Mouse (Mus musculus) gastrocnemius, postnatal 14 days (tissue): ENCODE results near the gene Tldc2. TPM values are rescaled to one million over a fixed set of nuclear protein-coding genes. Genes with fewer than 3 reads are reported as not detected.

ENCODE experiments used
- DNase-seq: peaks from one replicate; pipeline ENCODE4 v3.0.0; 2021; ENCODE audit warnings: mixed read lengths
- intact Hi-C: fragments of 180-260 bp; cut with DNase I; formaldehyde crosslinking; loops from one replicate; pipeline ENCODE4 v1.15.1; 2025; ENCODE audit warnings: low total_unique reads
- total RNA-seq, 2 experiments: library from RNA; stranded (reverse); gene quantifications; 2 replicates each; pipeline ENCODE4 v1.2.3; 2021

Gene Tldc2
- total RNA-seq, 2 experiments from 2014 or later: not detected

DNA sequence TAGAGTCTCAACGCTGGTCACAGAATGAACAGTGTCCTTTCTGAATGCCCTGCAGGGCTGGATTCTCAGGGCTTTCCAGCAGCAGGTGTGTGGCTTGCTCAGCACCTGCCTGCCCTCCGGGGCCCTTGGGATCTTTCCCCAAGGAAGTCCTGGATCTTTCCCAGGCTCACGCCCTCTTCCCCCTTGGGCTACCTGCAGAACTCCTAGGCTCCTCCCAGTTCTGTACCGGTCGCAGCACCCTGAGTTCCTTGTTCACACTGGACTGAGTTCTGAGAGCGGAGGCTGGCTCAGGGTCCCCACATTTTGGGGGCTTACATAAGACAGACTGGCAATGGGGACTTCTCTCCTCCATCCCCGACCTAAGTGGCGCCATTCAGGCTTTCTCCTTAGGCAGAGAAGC is 27.7 kb upstream of the Tldc2 start:
- intact Hi-C loops: no loop called here
- DNase-seq: no peak

DNA sequence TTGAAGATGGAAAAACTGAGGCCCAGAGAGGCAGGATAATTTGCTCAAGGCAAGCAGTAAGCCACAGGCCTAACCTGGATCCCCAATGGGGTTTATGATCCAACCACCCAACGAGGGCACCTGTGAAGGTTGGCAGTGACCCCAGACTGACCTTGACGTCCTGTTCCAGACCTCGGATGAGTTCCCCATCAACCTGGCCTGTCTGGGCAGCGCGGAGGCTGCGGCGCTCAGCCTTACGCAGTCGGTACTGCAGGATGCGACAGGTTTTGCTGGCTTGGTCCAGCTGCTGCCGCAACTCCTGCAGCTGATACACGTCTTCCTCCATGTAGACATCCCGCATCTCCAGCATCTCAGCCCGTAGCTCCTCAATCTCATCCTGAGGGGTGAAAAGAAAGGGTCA is 26.8 kb upstream of the Tldc2 start:
- DNase-seq: no peak
- intact Hi-C loops: no loop called here

DNA sequence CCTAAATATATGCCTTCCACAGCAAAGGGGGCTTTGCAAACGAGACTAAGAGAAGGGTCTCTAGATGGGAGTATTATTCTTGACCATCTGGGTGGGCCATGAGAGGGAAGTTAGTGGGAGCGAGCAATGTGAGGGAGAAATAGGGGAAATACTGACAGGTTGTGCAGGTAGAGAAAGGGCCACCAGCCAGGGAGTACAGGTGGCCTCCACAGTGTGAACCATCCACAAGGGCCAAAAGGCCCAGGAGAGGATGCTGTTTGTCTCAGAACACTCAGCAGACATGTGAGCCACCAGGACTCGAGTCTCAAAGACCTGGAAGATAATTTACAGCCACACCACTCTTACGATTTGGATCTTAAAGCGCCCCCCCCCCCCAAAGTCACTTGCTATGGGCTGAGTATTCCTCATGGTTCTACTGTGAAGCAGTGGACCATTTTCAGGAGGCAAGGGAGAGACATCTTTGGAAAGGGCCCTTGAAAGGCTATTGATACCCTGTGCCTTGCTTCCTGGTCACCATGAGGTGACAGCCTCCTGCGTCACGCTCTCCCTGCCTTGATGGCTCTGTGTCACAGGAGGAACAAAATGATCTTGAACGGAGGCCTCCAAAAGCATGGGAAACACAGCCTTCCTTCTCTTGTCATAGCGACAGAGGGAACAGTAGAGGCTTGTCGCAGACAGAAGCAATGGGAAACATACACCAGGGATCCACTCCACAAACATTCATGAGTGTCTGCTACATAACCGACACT is 26.1 kb upstream of the Tldc2 start:
- DNase-seq: no peak
- intact Hi-C loops: no loop called here

DNA sequence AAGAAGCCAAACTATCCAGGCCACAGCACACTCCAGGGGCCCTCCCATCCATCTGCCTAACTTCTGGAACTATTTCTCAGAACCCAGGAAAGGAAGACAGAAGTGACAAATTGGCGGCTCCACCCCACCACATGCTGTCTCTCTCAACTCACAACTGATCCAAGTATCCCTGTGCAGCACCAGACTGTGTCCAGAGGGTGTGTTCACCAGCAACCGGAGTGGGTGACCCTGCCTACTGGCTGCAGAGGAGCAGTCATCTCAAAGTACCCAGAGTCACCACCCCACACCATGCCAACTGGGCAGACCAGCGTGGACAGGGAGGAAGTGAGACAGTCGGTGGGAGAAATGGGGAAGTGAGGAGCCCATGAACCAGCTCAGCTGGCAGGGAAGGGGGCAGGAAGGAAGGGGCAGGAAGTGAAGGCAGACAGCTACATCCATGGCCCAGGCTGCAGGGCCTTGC is 23.6 kb upstream of the Tldc2 start:
- intact Hi-C loops: no loop called here
- DNase-seq: peak; percentile 52

DNA sequence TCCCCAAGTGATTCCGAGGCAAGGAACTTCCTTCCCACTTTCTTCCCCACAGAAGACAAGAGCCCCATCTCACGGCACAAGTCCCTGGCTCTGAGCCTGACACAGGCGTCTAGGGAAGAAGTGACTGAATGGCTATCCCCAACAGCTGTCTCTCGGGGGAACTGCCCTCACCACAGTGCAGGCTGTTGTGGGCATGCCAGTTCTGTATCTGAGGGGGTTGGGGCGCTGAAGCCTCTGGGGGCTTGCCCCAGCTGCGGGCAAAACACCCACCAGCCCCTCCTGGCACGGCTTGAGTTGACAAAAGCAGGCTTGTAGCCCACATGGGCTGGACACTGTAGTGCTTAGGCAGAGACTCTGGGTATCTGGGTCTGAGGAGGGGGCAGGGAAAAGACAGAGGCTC is 22.7 kb upstream of the Tldc2 start:
- intact Hi-C loops: no loop called here
- DNase-seq: peak; percentile 46

GRCm38 (mm10) chr2:157064978-157065878 is 21.6 kb upstream of the Tldc2 start:
- intact Hi-C loops: no loop called here
- peak; percentile 61 for DNase-seq

- DNase-seq: peak; percentile 49
- intact Hi-C loops: no loop called here
Measured at GRCm38 (mm10) chr2:157065879-157066226, 21.0 kb upstream of the Tldc2 start.

- no peak for DNase-seq
- intact Hi-C loops: no loop called here
Measured at GRCm38 (mm10) chr2:157066731-157067430, 20.0 kb upstream of the Tldc2 start.

DNA sequence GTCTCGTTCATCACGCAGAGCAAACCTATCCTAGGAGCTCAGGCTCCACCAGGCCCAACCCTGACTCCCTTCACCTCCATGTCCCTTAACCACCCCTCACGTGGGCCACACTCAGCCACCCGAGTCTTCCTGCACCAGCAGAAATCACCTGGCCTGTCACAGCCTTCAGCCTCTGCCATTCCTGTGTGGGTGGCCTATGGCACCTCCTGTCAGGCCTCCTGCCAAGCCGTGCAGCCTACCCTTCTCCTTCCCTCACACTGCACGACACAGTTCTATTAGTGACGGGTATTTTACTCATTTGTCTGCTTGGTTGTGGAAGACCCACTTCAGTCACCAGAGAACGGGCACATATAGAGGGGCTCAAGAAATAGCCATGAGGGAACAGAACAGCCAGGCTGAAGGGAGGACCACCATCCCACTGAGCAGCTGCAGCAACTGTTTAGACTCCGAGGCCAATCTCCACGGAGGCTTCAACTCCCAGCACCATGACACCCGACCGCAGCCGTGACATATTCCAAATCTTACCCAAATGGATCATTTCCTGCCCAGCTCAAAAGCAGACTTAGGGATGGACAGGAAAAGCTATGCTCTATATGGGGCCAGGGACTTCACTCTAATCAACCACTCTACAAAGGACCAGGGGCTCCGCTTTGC is 18.0 kb upstream of the Tldc2 start:
- no peak for DNase-seq
- intact Hi-C loops: no loop called here

DNA sequence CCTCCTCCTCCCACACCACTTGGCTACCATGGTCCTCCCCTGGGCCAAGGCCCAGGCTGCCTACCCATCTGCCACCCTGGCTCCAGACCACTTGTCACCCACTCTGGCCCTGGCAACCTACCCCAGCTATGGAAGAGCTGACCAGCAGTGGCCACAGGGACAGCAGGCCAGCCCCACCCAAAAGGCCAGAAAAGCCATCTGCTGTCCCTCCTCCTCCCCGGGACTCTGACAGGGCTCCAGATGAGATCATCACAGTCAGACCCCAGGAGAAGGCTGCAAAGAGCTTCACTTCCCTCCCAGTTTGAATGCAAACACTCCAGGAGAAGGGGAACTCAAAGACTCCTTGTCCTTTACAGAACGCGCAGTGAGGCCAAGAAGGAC is 17.5 kb upstream of the Tldc2 start:
- peak; percentile 72 for DNase-seq
- intact Hi-C loops: no loop called here

- DNase-seq: no peak
- intact Hi-C loops: no loop called here
Measured at GRCm38 (mm10) chr2:157069755-157070315, 17.0 kb upstream of the Tldc2 start.

DNA sequence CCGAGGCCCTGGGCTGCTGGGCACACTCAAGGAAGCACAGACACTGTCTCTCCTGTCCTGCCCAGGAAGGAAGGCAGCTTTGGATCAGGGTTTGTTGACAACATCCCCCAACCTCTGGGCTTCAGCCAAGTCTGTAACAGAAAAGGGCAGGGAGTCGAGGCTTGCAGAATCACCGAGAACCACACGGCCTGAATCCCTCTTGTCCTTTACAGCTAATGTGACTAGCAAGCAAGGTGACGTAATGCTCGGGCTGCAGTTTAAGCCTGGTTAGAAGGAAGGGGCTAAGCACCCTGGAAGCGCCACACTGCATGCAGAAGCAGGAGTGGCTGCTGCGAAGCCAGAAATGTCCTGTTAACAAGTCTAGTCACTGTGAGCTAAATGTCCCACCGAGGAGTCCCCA is 16.5 kb upstream of the Tldc2 start:
- DNase-seq: peak; percentile 53
- intact Hi-C loops: no loop called here

DNA sequence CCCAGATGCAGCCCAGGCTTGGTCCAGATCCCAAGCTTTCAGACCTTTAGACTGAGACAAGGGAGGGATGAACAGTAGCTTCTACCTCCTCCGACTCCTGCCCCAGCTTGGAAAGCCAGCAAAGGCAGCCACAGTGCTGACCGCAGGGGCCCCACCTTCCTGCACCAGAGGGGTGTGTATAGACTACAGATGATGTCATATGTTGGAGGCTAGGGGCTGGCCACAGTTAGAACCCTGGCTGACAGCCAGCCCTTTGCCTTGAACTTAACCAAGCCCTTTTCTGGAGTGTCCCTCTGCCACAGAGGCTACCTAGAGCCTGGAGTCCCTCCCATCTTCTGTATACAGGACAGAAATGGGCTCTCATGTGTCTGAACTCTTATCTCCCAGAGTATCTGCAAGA is 15.3 kb upstream of the Tldc2 start:
- DNase-seq: peak; percentile 73
- intact Hi-C loops: no loop called here

DNA sequence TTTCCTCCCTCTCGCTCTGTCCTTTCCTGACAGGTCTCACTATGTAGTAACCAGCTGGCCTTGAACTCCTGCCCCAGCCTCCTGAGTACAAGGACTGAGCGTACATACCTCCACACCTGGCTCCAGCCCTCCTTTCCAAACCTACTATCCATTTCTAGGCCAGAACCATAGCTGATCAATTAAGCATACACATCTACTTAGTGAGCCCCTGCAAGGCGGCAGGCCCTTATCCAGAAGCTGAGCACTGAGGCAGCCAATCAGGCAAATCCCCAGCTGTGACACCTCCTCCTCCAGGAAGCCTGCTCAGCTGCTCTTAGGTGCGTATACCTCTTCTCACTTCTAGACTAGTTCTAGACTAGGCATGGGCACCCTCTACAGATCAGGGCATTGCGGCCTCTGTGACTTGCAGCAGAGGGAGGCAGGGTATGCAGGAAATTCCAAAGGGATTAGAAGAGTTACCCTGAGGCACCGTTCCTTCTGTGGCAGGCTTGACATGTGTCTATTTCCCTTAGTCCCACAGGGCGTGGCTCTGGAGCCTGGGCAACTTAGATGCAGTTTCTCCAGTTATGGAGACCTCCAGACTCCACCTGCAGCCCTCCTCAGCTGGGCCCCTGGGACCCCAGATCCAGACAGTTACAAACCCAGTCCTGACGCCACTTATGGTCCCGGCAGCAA is 14.4 kb upstream of the Tldc2 start:
- intact Hi-C loops: no loop called here
- DNase-seq: no peak

GRCm38 (mm10) chr2:157073378-157074052 is 13.3 kb upstream of the Tldc2 start:
- intact Hi-C loops: no loop called here
- no peak for DNase-seq

- peak; percentile 67 for DNase-seq
- intact Hi-C loops: no loop called here
Measured at GRCm38 (mm10) chr2:157074186-157074724, 12.6 kb upstream of the Tldc2 start.

DNA sequence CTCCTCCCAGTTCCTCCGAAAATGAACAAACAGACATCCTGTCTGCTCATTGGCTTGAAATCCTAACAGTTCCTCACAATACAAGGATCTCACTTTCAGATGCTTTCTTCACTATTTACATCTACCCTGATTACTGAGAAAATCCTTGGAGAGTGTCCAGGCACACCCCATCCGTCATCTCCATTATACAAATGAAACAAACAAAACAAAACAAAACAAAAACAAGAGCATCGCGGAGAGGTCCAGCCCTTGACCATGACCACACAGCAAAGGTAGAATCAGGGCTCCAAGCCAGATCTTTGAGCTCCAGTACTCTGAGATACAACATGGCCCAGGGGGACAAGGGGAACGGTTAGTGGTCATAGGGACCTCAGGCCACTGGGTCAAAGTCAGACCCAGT is 12.1 kb upstream of the Tldc2 start:
- intact Hi-C loops: loop anchor here (5.0 kb wide), 1 partner anchor 37 kb away; no protein-coding TSS in a partner anchor
- DNase-seq: no peak

DNA sequence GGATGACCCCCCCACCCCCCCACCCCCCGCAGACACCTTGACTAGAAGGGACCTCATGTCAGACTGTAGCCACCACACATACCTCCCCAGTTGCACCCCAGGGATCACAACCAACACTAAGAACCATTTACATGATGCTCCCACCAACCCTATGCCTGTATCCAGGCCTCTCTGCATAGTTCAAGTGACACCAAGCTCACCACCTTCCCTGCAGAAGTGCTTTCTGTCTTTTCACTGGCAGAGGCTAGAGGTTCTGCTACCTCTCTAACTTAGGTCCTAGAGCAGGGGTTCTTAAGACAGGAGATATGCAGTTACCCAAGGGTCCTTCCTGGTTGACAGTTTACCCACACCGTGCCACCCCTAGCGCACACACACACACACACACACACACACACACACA is 11.6 kb upstream of the Tldc2 start:
- intact Hi-C loops: loop anchor here (5.0 kb wide), 1 partner anchor 38 kb away; no protein-coding TSS in a partner anchor
- DNase-seq: no peak
